Mouse (Mus musculus) cerebral cortex, adult 2 months (tissue): ENCODE data around the gene Cdk2.

Experiments used
- WGBS: fragments of 180-500 bp; shearing (Covaris S2); methylation state at CpG from one replicate; pipeline ENCODE4 v1.1.7; 2018; 5-methylcytosine and 5-hydroxymethylcytosine counted together

The Cdk2 gene

DNA sequence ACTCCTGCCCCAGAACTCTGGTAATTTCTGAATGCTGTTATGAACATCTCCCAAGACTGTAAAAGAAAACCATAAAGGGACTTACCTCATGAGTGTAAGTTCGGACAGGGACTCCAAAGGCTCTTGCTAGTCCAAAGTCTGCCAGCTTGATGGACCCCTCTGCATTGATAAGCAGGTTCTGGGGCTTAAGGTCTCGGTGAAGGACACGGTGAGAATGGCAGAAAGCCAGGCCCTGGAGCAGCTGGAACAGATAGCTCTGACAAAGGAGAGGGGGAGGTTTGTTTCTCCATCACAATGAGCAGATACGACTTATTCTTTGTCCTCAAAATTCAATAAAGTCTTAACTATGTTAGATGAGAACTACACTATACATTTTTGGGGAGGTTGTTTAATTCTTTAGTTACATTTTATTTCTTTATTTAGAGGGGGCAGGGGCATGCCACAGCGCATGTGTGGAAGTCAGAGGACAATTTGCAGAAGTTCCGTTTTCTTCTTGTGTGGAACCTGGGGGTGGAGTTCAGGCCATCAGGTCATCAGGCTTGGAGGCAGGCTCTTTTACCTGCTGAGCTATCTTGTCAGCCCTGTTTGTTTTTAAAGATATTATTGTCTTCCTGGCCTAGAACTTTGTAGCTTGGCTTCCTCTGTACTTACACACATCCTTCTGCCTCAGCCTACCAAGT lies 2.4 kb downstream of the Cdk2 start:
- WGBS: 85% methylated on average over 6 of the region's 6 CpGs

DNA sequence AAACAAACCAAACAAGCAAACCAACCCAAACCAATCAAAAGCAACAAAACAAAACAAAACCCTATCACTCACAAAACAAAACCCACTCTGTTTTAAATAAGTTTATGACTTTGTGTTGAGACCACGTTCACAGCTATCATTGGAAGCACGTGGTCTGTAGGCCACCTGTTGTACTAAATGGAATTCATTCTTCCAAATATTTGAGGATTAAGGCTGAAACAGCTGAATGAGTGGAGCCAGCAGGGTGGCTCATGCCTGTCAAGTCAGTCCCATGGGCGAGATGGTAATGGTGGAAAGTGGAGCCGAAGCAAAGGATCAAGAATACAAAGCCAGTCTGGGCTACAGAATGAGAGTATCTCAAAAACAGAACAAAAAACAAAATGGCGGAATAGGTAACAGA lies 4.1 kb downstream of the Cdk2 start:
- 91% methylated on average over 5 of the region's 5 CpGs for WGBS

DNA sequence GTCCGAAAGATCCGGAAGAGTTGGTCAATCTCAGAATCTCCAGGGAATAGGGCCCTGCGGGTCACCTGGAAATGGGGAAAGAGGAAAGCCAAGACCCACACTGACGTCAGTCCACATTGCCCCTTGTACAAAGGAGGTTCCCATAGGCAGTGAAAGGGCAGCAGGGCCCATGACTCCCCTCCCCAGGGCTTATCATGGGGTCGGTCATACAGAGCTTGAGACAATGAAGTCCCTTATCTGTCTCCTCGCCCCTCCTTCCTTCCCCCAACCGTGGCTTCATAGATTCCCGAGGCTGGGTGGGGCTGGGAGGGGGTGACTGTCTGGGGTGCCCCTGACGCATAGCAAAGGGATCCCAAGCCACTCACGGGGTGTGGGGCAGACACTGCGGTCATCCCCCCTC lies 5.2 kb downstream of the Cdk2 start:
- WGBS: 81% methylated on average over 11 of the region's 11 CpGs

DNA sequence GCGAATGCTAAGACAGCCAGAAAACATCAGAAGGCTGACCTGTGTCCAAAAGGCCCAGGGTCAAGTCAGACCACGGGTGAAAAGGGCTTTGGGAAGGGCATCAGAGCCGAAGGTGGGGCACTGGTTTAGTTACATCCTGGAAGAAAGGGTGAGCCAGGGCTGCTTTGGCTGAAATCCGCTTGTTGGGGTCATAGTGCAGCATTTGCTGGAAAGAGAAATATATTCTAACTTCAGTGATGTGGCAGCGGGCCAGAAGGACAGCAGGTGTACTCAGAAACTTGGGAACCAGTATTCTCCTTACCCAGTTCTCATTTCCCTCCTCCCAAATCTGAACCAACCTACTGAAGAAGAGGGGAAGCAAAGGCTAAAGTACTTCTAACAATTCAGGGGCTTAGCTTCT lies 5.8 kb downstream of the Cdk2 start:
- 79% methylated on average over 5 of the region's 5 CpGs for WGBS

DNA sequence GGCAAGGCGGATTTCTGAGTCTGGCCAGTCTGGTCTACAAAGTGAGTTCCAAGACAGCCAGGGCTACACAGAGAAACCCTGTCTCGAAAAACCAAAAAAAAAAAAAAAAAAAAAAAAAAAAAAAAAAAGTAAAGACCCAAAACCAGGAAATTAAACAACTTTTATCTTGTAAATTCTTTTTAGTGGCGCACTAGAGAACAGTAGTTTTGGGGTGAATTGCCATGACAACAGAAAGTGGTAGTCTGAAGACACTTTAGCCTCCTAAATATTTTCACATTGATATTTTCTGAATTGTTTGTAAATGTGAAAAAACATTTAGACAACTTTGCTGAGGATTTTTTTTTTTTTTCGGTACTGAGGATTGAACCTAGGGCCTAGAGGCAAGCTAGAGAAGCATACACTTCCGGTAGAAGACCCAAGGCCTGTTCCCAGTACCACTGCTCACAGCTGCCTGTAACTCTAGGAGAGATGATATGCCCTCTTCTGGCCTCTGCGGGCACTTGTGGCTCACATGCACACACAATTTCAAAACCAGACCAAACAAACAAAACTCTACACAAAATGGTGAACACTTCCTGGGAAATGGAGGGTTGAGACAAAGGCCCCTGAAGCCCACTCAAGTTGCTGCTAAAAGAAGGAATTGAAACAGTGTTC lies 7.6 kb downstream of the Cdk2 start:
- WGBS: 68% methylated on average over 6 of the region's 6 CpGs

DNA sequence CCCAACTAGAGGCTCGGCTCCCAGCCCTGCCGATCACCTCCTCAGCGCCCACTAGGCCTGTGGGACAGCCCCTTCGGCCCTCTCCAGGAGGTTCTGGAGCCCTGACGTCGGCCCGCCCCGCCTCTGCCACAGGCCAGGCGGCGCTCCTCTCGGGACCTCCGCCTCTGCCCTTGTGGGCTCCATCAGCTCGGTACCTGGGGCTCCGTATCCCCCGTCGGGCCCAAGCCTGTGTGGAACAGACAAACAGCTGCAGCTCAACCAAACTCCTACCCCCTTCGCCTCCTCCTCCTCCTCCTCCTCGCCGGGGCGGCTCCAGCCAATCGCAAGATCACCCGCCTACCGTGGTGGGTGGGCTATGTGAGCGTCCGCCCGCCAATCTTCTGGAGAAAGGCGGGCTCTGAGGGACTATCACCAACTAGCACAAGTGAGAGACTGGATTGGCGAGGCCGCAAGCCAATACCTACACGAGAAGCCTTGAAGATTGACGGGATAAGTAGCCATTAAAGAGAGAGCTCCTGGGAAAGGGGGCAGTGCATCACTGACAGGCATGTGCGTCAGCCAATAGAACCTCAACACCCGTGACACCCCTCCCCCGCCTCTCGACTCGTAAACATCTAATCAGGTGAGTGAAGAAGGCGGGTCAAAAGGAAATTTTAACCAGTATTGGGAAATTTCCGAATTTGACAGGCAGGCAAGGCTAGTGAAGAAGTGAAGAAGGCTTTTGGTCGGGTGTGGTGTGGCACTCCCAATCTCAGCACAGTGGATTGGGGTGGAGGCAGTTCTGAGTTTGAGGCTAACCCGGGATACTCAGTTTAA lies 8.6 kb downstream of the Cdk2 start, which contains the start of gene Rab5b:
Rab5b (minus strand) TSS at position 273 of the 816 bp plus-strand sequence.
- under 1% methylated on average over 40 of the region's 40 CpGs for WGBS

DNA sequence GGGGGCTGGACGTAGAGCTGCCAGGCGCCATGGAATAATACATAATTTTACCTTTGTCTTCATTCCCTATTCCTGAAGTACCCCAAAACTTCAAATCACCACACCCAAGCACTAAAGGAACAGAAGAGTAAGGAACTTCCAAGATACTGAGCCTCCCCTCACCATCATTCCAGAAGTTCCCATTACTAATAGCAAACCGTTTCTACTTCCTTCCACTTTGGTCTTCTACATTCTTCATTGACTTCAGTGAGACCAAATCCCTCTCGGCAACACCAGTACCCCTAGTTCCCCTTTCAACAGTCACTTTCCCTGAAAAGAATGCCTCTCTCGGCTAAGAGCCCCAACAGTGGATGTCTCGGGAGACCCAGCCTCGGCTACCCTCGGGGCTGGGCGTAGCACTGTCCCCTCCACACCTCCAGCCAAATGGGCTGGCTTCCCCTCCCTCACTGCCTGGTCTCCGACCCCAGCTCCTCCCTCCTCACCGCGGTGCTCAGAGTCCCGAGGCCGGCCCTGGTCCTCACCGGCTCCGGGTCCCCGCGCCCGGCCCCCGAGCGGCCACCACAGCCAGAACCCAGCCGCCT lies 9.3 kb downstream of the Cdk2 start:
- WGBS: 2% methylated on average over 22 of the region's 22 CpGs

DNA sequence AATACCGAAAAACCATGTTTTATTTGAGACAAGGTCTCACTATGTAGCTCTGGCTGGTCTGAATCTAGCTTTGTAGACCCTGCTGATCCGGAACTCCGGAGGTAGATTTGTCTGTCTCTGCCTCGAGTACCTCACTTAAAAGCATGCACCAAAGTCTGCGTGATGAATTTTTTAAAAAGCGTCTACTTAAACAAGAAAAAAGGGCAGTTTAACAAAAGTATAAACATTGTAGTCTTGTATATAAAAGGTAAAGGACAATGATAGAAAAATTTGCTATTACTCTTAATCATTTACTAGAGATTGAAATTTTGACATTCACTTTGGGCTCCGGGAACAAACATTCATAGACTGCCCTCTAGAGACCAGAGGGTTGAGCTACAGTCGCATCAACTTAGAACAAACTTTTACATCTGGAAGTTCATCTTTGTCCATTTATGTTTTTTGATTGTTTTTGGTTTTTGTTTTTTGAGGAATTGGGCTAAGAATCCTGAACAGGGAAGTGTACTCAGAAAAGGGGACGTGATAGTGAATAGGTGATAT lies 30.3 kb downstream of the Cdk2 start:
- under 1% methylated on average over 9 of the region's 9 CpGs for WGBS

DNA sequence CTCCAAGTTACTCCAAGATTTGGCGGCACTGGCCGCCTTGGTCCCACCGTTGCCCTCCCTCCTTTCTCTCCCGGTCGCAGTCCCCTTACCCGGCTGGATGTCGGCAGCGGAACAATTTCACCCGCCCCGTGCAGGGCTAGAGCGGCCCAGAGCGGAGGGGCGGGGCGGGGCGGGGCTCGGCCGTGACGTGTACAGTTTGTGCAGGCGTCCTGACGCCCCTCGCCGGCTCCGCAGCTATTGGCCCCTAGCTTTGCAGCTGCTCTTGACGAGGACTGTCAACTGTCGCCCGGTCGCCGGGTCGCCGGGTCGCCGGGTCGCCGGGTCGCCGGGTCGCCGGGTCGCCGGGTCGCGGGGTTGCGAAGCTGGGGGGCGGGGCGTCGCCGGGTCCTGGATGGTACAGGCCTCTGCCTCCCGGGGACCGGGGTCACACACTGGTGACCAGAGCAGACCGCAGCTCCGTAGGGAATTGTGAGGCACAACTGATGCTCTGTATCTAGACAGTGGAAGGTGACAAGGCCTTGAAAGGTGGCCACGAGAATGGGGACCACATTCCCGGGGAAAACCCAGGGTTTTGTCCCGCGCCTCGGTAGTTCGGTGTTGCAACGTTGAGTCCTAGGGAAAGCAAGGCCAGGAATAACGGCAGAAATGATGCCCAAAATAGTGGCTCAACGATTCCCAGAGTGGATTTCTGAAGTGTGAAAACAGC lies 30.9 kb downstream of the Cdk2 start, which contains the start of gene Suox:
Suox (minus strand) TSS at position 311 of the 706 bp plus-strand sequence.
- under 1% methylated on average over 60 of the region's 60 CpGs for WGBS

DNA sequence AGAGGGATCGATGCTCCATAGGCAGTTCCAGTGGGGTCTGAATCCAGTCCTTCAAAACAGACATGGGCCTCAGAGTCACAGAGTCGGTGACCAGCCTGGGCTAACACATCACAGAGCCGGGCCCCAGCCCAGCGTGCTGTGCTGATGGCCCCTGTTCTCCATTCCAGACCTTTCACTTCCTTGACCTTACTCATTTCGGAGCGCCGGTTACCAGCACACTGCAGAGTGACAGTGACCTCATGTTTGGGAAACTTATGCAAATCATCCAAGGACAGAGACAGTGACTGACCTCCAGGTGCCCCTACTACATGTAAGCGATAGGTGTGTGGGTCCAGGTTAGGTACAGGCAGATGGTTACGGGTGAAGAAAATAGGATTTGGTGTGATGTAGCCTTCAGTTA lies 33.7 kb downstream of the Cdk2 start:
- 95% methylated on average over 9 of the region's 9 CpGs for WGBS

DNA sequence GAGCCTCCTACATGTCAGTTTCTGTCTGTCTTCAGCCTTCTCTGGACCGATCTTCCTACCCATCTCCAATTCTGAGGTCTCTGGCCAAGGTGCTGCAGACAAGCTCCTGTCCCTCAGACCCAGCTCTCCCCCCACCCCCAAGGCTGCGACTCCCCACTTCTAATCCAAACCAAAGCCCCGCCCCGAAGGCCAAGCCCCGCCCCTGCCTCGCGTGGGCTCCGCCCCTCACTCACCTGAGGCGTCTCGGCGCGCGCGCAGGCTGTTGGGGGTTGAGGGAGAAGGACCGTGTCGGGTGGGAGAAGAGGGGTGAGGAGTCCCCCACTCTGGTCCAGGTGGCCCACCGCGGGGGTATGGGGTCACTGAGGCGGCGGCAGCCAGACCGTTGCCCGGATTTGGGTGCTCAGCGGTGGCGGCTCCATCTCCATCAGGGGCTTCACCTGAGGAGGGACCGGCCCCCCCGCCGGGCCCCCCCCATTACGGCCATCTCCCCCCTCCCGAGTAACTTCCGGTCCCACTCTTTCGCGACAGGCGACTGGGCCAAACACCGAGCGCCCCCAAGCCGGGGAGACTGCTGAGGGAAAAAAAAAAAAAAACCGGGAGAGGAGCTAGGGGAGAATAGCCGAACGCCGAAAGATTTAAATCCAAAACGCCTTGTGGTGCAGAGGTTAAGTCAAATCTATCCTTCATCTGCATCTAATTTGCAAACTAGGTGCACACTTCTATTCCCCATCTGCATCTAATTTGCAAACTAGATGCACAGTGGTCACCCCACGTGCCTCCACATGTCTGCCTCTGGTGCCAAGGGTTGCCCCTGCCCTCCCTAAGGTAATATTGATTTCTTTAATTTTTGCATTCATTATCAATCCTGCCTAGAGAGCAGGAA lies 35.8 kb downstream of the Cdk2 start:
- WGBS: 2% methylated on average over 41 of the region's 42 CpGs

DNA sequence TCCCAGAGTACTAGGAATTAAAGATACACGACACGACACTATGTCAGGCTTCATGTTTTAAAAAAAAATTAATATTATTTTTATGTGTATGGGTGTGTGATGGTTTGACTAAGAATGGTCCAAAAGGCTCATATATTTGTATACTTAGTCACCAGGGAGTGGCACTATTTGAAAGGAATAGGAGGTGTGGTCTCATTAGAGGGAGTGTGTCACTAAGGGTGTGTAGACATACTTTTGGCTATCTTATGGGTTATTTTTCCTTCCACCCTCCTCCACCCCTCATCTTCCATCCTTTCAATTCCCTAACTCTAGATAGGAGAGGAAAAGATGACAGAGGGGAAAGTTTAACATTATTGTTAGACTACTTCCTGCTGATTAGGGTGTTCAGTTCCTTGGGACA lies 39.0 kb downstream of the Cdk2 start:
- WGBS: 95% methylated on average over 2 of the region's 2 CpGs

DNA sequence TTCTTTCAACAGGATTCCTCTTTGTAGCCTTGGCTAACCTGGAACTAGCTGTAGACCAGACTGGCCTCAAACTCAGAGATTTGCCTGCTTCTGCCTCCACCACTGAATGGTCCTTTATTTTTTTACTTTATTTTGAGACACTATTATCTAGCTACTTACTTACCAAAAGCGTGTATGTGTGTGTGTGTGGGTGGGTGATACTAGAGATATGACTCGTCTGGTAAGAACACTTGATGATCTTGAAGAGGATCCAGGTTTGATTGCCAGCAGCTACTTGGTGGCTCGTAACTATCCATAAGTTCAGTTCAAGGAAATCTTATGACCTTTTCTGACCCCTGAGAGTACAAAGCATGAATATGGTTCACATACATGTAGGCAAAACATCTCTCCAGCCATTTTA lies 39.5 kb downstream of the Cdk2 start:
- WGBS: 63% methylated on average over 3 of the region's 3 CpGs

DNA sequence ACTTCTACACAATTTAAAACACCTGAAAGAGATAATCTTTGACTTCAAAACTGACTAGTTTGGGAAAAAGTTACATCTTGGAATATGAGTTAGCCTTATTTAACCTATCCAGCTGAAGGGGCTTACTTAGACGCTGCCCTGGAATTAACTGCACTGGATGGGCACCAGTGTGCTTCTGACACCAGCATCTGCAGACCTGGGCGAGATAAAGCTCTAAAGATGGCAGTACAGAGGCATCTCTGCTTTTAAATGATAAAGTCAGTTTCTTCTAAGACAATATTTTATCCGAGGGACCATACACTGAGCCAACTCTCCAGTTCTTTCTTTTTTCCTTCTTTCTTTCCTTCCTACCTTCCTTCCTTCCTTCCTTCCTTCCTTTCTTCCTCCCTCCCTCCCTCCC lies 40.0 kb downstream of the Cdk2 start:
- WGBS: 80% methylated on average over 3 of the region's 3 CpGs

DNA sequence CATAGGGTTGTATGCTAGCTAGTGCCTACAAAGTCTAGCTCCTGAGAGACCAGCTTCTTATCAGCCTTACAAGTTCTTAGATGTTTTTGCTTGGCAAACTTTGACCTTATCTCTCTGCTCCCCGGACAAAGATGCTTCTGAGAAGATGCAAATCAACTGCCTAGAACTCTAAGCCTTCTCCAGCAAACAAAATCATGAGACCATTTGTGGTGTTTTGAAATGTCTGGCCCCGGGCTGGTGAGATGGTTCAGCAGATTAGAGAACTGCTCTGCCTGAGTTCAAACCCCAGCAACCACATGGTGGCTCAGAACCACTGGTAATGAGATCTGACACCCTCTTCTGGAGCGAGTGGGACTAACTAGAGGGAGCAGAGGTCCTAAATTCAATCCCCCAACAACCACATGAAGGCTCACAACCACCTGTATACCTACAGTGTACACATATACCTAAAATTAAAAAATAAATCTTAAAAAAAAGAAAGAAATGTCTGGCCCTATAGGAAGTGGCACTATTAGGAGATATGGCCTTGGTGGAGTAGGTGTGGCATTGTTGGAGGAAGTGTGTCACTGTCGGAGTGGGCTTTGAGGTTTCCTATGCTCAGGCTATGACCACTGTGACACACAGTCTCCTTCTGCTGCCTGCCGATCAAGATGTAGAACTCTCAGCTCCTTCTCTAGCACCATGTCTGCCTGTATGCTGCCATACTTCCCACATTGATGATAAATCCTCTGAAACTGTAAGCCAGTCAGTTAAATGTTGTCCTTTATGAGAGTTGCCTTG lies 41.2 kb downstream of the Cdk2 start:
- 83% methylated on average over 5 of the region's 5 CpGs for WGBS

DNA sequence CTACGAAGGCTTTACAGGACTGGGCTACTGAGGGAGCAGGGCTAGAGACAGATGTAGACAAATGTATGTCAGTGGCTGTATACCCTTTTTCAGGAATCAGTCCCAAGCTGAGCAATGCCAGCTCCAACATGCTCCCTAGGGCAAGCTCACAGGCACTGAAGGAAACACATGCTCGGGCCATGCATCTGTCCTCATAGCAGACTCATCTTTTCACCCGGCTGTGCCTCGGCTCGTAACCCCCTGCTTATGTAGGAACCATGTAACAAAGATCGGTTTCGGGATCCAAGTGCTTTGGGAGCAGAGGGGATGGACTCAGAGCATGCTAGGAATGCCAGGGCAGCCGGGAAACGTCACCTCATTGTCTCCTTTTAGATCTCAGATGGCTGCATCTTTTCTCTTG lies 45.3 kb downstream of the Cdk2 start:
- 72% methylated on average over 9 of the region's 9 CpGs for WGBS

DNA sequence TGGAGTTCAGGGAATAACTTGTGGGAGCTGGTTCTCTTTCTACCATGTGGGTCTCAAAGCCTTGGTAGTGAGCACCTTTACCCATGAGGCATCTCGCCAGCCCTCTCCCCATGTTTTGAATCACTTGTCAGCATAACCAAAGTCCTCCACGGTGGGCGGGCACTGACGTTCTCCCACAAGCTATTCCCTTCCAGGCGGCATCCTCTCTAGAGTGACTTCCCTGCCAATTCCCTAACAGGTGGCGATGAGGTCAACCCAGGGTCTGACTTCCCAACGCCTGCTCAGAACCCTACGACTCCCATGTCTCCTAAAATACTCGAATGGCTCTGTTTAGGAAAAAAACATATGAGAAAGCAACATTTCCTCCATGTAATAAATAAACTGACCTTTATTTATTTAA lies 47.0 kb downstream of the Cdk2 start:
- WGBS: 68% methylated on average over 9 of the region's 9 CpGs

DNA sequence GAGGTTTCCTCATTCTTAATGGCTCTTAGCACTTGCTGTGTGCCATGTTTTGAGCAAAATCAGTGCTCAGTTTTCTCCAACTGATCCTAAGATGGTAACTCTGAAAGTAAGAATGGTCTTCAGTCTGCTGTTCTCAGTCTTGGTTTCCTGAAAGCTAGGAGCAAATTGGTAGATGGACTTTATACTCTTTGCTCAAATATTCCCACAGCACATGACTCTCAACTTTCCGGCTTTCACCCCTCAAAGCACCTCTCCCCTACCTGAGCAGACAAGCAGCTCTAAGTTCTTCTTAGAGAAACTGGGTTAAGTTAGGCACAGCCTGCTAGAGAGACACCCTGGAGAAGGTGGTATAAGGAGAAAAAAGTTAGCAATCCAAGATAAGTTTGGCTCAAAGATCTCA lies 48.1 kb downstream of the Cdk2 start:
- WGBS: 98% methylated on average over 1 of the region's 1 CpGs

DNA sequence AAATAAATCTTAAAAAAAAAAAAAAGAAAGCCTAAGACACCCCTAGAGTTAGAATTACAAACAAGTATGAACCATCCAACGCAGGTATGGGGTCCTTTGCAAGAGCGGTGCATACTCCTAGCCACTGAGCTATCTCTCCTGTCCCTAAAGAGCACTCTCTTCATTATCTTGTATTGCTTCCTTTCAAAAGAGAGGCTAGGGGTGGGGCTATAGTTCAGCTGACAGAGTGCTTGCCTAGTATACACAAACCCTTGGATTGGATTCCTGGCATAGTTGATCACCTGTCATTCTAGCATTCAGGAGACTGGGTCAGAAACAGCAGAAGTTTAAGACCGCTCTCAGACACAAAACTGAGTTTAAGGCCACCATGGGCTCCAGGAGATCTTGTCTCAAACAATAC lies 49.6 kb downstream of the Cdk2 start:
- WGBS: 86% methylated on average over 3 of the region's 3 CpGs

DNA sequence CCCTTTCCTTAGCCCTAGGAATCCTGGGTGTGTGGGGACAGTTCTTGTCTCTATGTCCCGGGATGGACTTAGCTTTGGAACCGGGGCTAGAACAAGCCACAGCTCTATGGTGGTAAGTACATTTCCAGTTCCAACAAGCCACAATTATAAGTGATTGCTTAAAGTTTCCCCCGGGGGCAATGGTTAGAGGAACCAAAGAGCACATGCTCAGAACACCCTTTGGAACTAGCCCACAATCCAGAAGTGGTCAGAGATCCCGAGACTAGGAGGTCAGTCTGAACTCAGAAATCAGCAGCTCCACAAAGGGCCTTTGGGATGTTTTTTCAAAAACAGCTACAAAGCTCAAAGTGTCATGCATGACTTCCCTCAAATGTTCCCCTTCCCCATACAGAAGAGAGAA lies 51.0 kb downstream of the Cdk2 start:
- WGBS: 75% methylated on average over 4 of the region's 4 CpGs
